Mouse (Mus musculus) limb, embryonic 11.5 days (tissue): ENCODE measurements around the gene Ric8a. TPM values are rescaled to one million over a fixed set of nuclear protein-coding genes. Genes with fewer than 3 reads are reported as not detected.

Source experiments
- ATAC-seq: fragments of 200-750 bp; cut with Nextera tagmentation; 2 replicates; pipeline ENCODE4 v1.8.0; 2017; ENCODE audit warnings: low read depth; ENCODE audit not compliant: insufficient number of reproducible peaks, low FRiP score, low TSS enrichment
- DNase-seq: peaks from one replicate; pipeline ENCODE4 v3.0.0-alpha.2; 2015; ENCODE audit warnings: low spot score
- H3K27ac ChIP-seq: fragments of 300-500 bp; sonication (generic); replicated peaks from 2 replicates; pipeline ENCODE4 v1.5.1; 2014; ENCODE audit warnings: low read depth, mild to moderate bottlenecking, low read length
- H3K27me3 ChIP-seq: fragments of 300-500 bp; sonication (generic); 2 replicates; pipeline ENCODE4 v1.6.1; 2014; ENCODE audit warnings: mild to moderate bottlenecking, low read length, mixed read lengths; ENCODE audit not compliant: control insufficient read depth, insufficient read depth
- H3K36me3 ChIP-seq: fragments of 300-500 bp; sonication (generic); 2 replicates; pipeline ENCODE4 v1.6.1; 2014; ENCODE audit warnings: mild to moderate bottlenecking, low read length, moderate library complexity, mixed read lengths; ENCODE audit not compliant: control insufficient read depth, insufficient read depth
- H3K4me1 ChIP-seq: fragments of 300-500 bp; sonication (generic); 2 replicates; pipeline ENCODE4 v1.6.1; 2014; ENCODE audit warnings: low read length, mixed read lengths; ENCODE audit not compliant: control insufficient read depth, insufficient read depth
- H3K4me2 ChIP-seq: fragments of 300-500 bp; sonication (generic); 2 replicates; pipeline ENCODE4 v1.6.1; 2014; ENCODE audit warnings: low read depth, mild to moderate bottlenecking, moderate library complexity; ENCODE audit not compliant: severe bottlenecking
- H3K4me3 ChIP-seq: fragments of 300-500 bp; sonication (generic); 2 replicates; pipeline ENCODE4 v1.5.1; 2014; ENCODE audit warnings: low read depth, low read length
- H3K9ac ChIP-seq: fragments of 300-500 bp; sonication (generic); 2 replicates; pipeline ENCODE4 v1.6.1; 2014; ENCODE audit warnings: mild to moderate bottlenecking, low read length
- H3K9me3 ChIP-seq: fragments of 300-500 bp; sonication (generic); 2 replicates; pipeline ENCODE4 v1.6.1; 2016; ENCODE audit warnings: low read length; ENCODE audit not compliant: control insufficient read depth
- WGBS: fragments of 180-500 bp; shearing (Covaris S2); extraction: QIAGEN DNeasy Blood & Tissue Kit; methylation state at CpG from one replicate; pipeline ENCODE4 v1.1.7; 2014; 5-methylcytosine and 5-hydroxymethylcytosine counted together
- polyA plus RNA-seq: library from polyadenylated mRNA; unstranded; fragments of >200 nt; fragmentation: Nextera tagmentation; extraction: Ambion mirVana; gene quantifications from 2 replicates; pipeline ENCODE4 v1.2.1, GENCODE M21; 2014

Ric8a gene
- polyA plus RNA-seq, 1 experiment from 2014 or later = 57.2 TPM

GRCm38 (mm10) chr7:140851916-140852315, 4.8 kb upstream of the Ric8a start:
- no peak overlapping the region for H3K4me3 ChIP-seq
- H3K4me2 ChIP-seq = no peak overlapping the region
- ATAC-seq = no peak
- H3K36me3 ChIP-seq = peaks cover 12% of the 10 kb centered on the region; the same call in 1 of the 2 replicates
- H3K4me1 ChIP-seq = peaks cover 5% of the 10 kb centered on the region
- DNase-seq = no peak
- H3K9ac ChIP-seq = no peak overlapping the region
- H3K27ac ChIP-seq = no peak overlapping the region
- no peaks in the 10 kb centered on the region for H3K27me3 ChIP-seq
- no peaks in the 10 kb centered on the region for H3K9me3 ChIP-seq
- WGBS = 97% methylated on average over 4 of the region's 4 CpGs

GRCm38 (mm10) chr7:140853386-140853785, 3.4 kb upstream of the Ric8a start:
- DNase-seq = no peak
- Histone ChIP-seq H3K4me1 (peaks cover 12% of the 10 kb centered on the region), H3K27ac (no peak overlapping the region), H3K4me3 (no peak overlapping the region), H3K9me3 (no peaks in the 10 kb centered on the region), H3K4me2 (no peak overlapping the region), H3K9ac (no peak overlapping the region), H3K27me3 (no peaks in the 10 kb centered on the region), H3K36me3 (peaks cover 12% of the 10 kb centered on the region; the same call in 1 of the 2 replicates)
- ATAC-seq = no peak
- WGBS = 85% methylated on average over 9 of the region's 9 CpGs

- no peak overlapping the region for H3K4me2 ChIP-seq
Observed at GRCm38 (mm10) chr7:140854483-140854882, 2.3 kb upstream of the Ric8a start.

DNA sequence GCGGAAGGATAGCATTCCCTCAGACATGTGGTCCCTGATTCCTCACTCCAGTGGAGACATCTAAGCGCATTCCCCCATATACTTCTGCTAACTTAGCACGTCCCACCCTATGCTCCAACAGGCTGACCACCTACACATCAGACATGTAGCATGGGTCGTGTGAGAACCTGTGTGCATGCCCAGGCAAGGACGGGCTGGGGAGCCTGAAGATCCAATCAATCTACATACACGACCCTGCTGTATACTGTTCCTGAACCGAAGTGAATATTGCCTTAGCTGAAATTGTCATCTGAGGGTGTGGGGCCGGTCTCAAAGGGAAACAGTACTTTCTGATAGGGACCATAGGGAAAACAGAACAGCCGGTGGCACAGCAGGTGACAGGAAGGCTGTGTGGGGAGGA, 1.6 kb upstream of the Ric8a start:
- peak overlapping the region; percentile 79 for H3K9ac ChIP-seq
- peaks cover 12% of the 10 kb centered on the region for H3K4me1 ChIP-seq
- peak overlapping the region; percentile 74 for H3K4me3 ChIP-seq
- H3K4me2 ChIP-seq = peak overlapping the region; percentile 100
- no peaks in the 10 kb centered on the region for H3K27me3 ChIP-seq
- no peak for DNase-seq
- H3K36me3 ChIP-seq = peaks cover 12% of the 10 kb centered on the region; the same call in 1 of the 2 replicates
- no peak overlapping the region for H3K27ac ChIP-seq
- no peak for ATAC-seq
- H3K9me3 ChIP-seq = no peaks in the 10 kb centered on the region
- WGBS = 76% methylated on average over 9 of the region's 9 CpGs

More at GRCm38 (mm10) chr7:140854483-140854882, 2.3 kb upstream of the Ric8a start:
- Histone ChIP-seq H3K4me1 (peaks cover 12% of the 10 kb centered on the region), H3K27ac (no peak overlapping the region), H3K9me3 (no peaks in the 10 kb centered on the region), H3K36me3 (peaks cover 12% of the 10 kb centered on the region; the same call in 1 of the 2 replicates), H3K27me3 (no peaks in the 10 kb centered on the region), H3K4me3 (no peak overlapping the region), H3K9ac (no peak overlapping the region)
- 94% methylated on average over 18 of the region's 18 CpGs for WGBS
- ATAC-seq (no peak), DNase-seq (no peak)

GRCm38 (mm10) chr7:140855860-140856784, 635 bp upstream of the Ric8a start, which contains the start of gene Gm45785:
Gene Gm45785, minus strand, starts transcription at chr7:140856331.
- Histone ChIP-seq H3K4me2 (peak within 1 kb of the TSS; percentile 100), H3K9me3 (no peaks in the 10 kb centered on the region), H3K36me3 (peaks cover 12% of the 10 kb centered on the region; the same call in 1 of the 2 replicates), H3K27me3 (no peaks in the 10 kb centered on the region), H3K9ac (peak within 1 kb of the TSS; percentile 82), H3K4me3 (peak within 1 kb of the TSS; percentile 74), H3K27ac (peak within 1 kb of the TSS; percentile 45; the same call in 1 of the 2 replicates), H3K4me1 (peaks cover 12% of the 10 kb centered on the region)
- DNase-seq (peak; percentile 91), ATAC-seq (peak; percentile 74)
- 1% methylated on average over 51 of the region's 51 CpGs for WGBS

- DNase-seq (no peak), ATAC-seq (peak; percentile 31; the same call in 1 of the 2 replicates)
- 41% methylated on average over 40 of the region's 40 CpGs for WGBS
- Histone ChIP-seq H3K27me3 (no peaks in the 10 kb centered on the region), H3K9ac (peak within 1 kb of the TSS; percentile 82), H3K4me2 (peak within 1 kb of the TSS; percentile 100), H3K4me3 (peak within 1 kb of the TSS; percentile 74), H3K36me3 (peaks cover 11% of the 10 kb centered on the region; the same call in 1 of the 2 replicates), H3K27ac (peak within 1 kb of the TSS; percentile 45; the same call in 1 of the 2 replicates), H3K9me3 (no peaks in the 10 kb centered on the region), H3K4me1 (peaks cover 12% of the 10 kb centered on the region)
Observed at GRCm38 (mm10) chr7:140857550-140858505, 1.1 kb downstream of the Ric8a start, which contains the start of gene Bet1l. Gene Bet1l, minus strand, starts transcription at chr7:140857577.

DNA sequence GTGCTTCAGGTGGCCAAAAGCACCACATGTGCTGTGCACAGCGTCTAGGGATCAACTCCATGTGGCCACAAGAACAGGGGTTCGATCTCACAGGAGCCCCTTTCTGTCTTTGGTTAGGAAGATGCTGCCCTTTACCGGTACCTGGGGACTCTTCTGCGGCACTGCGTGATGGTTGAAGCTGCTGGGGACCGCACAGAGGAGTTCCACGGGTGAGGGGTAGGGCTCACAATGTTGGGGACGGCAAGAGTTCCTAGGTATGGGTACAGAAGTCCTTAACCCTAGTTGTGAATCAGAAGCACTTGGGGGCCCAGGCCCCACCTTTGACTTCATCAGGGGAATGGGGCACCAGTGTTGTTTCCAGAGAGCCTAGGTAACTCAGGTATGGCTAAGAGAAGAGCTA, 2.0 kb downstream of the Ric8a start:
- H3K9me3 ChIP-seq = no peaks in the 10 kb centered on the region
- no peaks in the 10 kb centered on the region for H3K27me3 ChIP-seq
- no peak overlapping the region for H3K27ac ChIP-seq
- DNase-seq (no peak), ATAC-seq (no peak)
- peaks cover 11% of the 10 kb centered on the region; the same call in 1 of the 2 replicates for H3K36me3 ChIP-seq
- 95% methylated on average over 8 of the region's 8 CpGs for WGBS
- peaks cover 12% of the 10 kb centered on the region for H3K4me1 ChIP-seq
- no peak overlapping the region for H3K4me3 ChIP-seq
- H3K9ac ChIP-seq = no peak overlapping the region
- no peak overlapping the region for H3K4me2 ChIP-seq

GRCm38 (mm10) chr7:140859997-140860396, 3.2 kb downstream of the Ric8a start:
- Histone ChIP-seq H3K4me1 (peaks cover 12% of the 10 kb centered on the region), H3K4me3 (no peak overlapping the region), H3K9me3 (no peaks in the 10 kb centered on the region), H3K36me3 (peaks cover 9% of the 10 kb centered on the region; the same call in 1 of the 2 replicates), H3K27me3 (no peaks in the 10 kb centered on the region), H3K27ac (no peak overlapping the region), H3K4me2 (no peak overlapping the region), H3K9ac (no peak overlapping the region)
- DNase-seq (no peak), ATAC-seq (no peak)
- 67% methylated on average over 6 of the region's 6 CpGs for WGBS
